Mouse (Mus musculus) layer of hippocampus, postnatal 36 days (tissue): ENCODE measurements at regions not wholly inside any gene's neighbourhood (a gene's known extent, or its start where the extent isn't known, plus 50 kb on each side); places are given as distances from the start of the nearest gene placed in this dataset.

Source experiments
- DNase-seq, 2 experiments: peaks; one replicate each; pipeline ENCODE4 v3.0.0; 2022

DNA sequence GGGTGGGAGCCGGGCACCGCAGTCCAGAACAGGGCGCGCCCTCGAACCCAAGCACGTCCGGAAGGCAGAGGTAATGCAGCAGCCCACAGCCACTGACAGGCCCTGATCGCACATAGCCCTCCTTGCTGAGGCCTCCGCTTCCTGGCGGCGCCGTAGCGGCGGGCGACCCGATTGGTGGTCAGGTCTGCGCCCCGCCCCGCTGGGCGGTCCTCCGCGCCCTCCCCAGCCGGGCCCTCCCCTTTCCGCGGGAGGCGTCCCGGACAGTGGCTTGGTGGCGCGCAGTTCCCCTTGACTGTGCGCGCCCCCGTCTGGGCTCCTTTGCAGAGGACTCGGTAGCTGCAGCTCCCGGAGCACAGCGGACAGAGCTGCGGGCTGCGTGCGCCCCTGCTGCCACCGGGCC lies 375.5 kb upstream of the Asap2 start:
- peak; percentile 64 to 73 for DNase-seq
